Mouse (Mus musculus) lung, postnatal 25 days (tissue): ENCODE measurements around the gene Lrp10.

Source experiments
- DNase-seq: peaks from one replicate; pipeline ENCODE4 v3.0.0; 2022; ENCODE audit warnings: low spot score

Gene Lrp10

DNA sequence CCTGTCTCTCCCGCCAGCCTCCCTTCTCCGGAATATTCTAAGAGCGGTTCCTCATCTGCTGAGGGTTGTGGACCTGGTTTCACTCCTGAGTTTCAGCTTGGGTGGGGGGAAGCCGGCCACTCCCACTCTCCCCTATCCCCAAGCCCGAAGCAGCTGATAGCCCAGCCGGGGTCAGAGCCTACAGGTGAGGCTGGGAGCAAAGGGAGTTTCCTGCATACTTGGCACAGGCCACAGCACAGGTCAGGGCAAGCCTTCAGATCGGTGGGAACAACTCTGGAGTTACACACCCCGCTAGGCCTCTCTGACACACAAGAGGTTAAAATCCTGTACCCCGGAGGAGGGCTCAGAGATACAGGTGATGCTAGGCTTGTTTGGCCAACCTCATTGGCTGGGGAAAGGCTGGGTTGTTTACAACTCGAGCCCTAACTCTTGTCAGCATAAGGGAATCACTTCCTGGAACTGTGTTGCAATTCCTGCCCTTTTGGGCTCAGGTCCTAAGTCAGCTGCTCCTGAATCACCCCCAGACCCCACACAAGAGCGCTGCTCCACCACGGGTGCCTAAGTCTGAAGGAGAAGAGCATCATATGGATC lies 29.9 kb upstream of the Lrp10 start:
- no peak for DNase-seq

- DNase-seq: no peak
Observed at GRCm38 (mm10) chr14:54435194-54435918, 28.6 kb upstream of the Lrp10 start.

- no peak for DNase-seq
Observed at GRCm38 (mm10) chr14:54439155-54439554, 24.8 kb upstream of the Lrp10 start.

DNA sequence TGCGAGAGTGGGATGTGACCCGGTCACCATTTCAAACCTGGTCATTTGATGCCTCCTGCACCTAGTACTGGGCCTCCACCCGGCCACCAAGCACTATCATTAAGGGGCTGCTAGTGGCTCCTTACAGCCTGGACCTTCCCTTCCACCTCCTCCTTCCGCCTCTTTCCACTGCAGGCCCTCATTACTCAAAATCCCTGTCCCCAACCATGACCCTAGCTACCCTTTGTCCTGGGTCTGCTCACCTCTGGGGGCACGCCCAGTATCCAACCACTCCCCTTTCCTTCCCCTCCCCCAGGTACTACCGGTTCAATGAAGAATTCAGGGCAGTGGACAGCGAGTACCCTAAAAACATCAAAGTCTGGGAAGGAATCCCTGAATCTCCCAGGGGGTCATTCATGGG lies 24.3 kb upstream of the Lrp10 start:
- DNase-seq: no peak

GRCm38 (mm10) chr14:54440538-54440937 lies 23.4 kb upstream of the Lrp10 start:
- no peak for DNase-seq

DNA sequence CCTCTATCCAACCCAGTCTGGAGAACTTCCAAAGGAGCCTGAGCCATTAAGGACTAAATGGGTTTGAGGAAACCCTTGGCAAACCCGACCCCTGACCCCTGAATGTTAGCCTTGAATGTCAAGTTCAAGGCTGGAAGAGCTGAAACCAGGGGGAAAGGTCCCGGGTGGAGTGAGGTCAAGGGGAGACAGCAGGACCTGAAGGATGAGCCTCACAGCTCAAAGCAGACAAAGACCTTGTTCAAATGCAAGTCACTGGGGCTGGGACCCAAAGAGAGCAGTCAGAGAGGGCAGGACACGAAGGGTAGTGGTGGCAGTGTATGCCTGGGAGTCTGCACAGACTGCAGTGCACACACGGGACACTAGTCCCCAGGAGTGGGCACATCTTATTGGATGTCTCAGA lies 22.6 kb upstream of the Lrp10 start:
- DNase-seq: no peak

DNA sequence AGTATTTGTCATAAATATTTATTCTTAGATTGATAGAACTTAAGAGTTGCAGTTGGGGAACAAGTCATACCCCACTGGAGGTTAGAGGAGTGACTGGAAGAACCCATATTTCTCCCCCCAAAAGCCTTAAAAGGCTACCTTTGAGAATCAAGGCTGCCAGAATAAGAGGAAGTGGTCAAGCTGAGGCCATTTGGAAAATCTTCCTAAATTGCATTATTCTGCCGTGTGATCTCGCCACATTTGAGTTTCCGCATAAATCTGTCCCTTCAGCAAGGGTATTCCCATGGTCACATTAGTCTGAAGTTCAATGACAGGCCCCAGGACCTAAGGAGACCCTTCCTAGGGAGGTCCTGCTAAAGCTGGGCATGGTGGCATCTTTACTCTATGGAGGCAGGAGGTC lies 21.4 kb upstream of the Lrp10 start:
- DNase-seq: no peak

- no peak for DNase-seq
Observed at GRCm38 (mm10) chr14:54443196-54443595, 20.7 kb upstream of the Lrp10 start.

DNA sequence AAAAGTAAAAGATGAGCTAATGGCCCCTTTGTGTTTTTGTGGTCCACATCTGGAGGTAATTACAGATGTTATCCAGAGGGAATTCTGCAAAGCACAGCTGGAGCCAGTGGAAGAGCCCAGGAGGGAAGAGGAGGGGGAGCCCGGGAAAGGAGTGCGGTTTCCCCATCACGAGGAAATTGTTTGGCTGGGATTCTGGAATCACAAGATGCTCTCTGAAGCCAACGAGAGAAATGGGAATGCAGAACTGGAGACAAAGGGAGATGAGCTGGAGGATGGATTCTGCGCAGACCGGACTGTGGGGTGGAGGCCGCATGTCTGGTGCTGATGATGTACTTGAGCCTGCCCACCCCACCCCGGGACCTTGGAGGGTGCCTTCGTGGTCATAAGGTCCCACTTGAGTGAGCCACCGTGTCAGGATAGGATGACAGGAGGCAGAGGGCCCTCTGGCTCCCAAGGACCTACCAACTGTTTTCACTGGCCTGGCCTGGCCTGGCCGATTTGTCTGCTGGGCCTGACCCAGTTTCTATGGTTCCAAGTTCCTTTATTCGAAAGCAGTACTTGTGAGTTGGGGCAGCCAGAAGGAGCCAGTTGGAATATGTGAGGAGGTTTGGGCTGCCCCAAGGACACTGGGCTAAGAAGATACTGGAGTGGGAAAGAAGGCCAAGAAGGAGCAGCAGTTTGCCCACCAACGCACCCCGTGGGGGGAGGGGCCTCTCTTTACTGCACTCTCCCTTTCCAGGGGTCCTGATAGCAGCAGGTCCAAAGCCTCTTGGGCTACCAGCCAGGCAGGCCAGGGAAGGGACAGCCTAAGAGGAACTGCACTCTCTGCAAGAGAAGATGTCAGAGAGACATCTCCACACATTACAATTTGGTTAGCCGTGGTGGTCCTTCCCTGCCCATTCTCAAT lies 20.0 kb upstream of the Lrp10 start:
- DNase-seq: no peak

DNA sequence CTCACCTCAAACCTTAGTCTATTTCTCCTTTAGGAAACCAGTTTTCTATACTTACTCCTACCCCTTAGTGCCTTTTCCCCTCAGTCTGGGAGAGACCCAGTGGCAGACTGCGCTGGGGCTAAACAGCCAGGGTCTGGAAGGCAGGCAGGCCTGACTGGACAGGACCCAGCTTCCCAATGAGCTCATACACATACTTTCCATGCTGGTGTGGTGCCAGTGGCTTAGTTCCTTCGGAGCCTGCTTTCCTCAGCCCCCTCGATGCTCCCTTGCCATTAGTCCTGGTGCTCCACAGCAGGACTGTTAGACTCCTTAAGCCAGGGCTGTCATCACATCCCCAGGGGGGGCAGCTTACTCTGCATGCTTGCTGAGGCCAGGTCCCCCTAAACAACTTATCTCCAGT lies 18.5 kb upstream of the Lrp10 start:
- no peak for DNase-seq

DNA sequence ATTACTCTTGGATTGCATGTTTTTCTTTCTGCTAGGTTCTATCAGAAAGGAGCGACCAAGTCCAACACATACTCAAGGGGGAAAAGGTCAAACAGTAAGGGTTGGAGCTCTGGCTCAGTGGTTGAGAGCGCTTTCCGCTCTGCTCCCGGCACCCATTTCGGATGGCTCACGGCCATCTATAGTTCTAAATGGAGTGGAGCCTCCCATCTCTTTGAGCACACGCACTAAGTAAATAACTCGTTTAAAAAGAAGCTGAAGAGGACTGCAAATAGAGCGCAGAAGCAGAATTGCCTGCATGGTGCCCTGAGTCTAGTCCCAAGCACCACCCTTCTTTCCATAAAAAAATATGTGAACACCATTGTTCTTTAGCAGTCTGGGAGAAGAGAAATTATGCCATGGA lies 10.4 kb upstream of the Lrp10 start:
- DNase-seq: no peak

DNA sequence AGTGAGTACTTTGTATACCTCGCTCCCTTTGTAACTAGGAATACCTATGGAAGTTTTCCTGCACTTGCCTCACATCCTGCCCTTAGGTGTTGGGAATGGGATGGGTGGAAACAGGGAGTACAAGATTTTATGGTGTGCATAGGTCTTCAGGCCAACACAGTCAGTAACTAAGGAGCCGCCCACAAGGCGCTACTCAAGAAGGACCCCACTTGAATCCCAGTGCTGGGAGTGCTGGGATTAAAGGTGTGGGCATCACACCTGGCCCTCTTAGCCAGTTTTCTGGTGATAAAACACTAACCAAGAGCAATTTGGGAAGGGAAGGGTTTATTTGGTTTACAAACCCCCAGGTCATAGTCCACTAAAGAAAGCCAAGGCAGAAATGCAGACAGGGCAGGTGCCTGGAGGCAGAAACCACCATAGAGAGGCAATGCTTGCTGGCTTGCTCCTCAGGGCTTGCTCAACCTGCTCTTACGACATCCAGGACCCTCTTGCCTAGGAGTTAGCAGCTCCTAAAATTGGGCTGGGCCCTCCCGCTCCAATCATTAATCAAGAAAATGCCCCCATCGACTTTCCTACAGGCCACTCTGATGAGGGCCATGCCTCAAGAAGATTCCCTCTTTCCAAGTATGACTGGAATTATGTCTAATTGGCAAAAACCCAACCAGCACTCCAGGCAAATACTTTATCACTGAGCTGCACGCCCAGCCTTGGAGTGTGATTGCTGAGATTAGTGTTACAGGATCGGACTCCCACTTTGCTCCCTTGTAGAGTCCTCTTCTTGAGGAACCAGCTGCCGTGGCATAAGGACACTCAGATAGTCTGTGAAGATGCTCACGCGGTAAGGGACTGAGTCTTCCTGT lies 9.0 kb upstream of the Lrp10 start:
- DNase-seq: peak; percentile 55

DNA sequence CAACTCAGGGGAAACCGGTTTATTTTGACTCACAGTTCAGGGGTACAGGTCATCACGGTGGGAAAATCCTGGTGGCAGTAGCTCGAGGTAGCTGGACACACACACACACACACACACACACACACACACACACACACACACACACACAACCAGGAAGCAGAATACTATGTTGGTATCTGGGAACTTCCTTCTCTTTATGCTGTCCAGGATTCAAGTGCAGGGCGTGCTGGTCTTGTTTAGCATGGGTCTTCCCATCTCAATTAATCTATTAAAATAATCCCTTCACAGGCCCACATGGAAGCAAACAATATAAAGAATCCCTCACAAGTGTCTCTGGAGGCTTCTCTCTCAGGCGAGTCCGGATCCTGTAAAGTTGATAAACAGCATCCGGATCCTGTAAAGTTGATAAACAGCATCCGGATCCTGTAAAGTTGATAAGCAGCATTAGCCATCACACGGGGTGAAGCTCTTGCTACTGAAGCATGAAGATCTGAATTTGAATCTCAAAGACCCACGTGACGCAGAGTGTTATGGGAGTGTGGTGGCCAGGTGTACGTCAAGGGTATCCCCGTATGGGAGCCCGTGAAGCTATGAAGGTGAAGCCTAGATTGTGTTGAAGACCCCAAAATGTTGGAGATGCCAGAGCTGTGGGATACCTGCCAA lies 5.9 kb upstream of the Lrp10 start:
- no peak for DNase-seq

- no peak for DNase-seq
Observed at GRCm38 (mm10) chr14:54462146-54462545, 1.8 kb upstream of the Lrp10 start.

- peak; percentile 48 for DNase-seq
Observed at GRCm38 (mm10) chr14:54463108-54463958, 604 bp upstream of the Lrp10 start.

GRCm38 (mm10) chr14:54464293-54465005 lies 512 bp downstream of the Lrp10 start:
- peak; percentile 89 for DNase-seq

GRCm38 (mm10) chr14:54471467-54471866 lies 7.5 kb downstream of the Lrp10 start:
- DNase-seq: no peak

DNA sequence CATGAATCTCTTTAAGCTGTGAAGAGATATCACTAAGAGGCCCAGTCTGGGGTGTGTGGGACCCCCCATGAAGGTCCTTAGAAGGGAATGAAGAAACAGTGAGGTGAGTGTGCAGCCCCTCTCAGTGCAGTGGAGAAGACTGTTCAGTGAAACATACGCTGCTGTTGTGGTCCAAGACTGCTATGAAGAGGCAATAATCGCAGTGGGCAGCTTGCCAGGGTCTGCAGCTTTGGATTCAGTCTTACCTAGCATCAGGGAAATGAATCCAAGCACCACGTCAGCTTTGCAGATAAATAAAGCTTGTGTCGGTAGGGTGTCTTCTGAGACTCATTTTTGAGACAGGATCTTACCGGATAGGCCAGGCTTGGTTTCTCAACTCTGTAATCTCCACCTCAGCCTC lies 8.7 kb downstream of the Lrp10 start:
- no peak for DNase-seq

- no peak for DNase-seq
Observed at GRCm38 (mm10) chr14:54474744-54475143, 10.8 kb downstream of the Lrp10 start.
